Mouse (Mus musculus) limb, embryonic 14.5 days (tissue): Measurements from ENCODE around the gene Cirbp. TPM values are rescaled to one million over a fixed set of nuclear protein-coding genes. Genes with fewer than 3 reads are reported as not detected.

ENCODE experiments used
- ATAC-seq: fragments of 200-750 bp; cut with Nextera tagmentation; 2 replicates; pipeline ENCODE4 v1.8.0; 2017; ENCODE audit warnings: low read depth, moderate number of reproducible peaks, moderate TSS enrichment; ENCODE audit not compliant: low FRiP score
- DNase-seq: peaks from one replicate; pipeline ENCODE4 v3.0.0-alpha.2; 2015; ENCODE audit warnings: low spot score
- H3K27ac ChIP-seq: fragments of 300-500 bp; sonication (generic); replicated peaks from 2 replicates; pipeline ENCODE4 v1.5.1; 2014; ENCODE audit warnings: low read depth, mild to moderate bottlenecking, low read length, moderate library complexity, mixed read lengths
- H3K27me3 ChIP-seq: fragments of 300-500 bp; sonication (generic); 2 replicates; pipeline ENCODE4 v1.6.1; 2014; ENCODE audit warnings: low read length, mixed read lengths; ENCODE audit not compliant: control insufficient read depth, insufficient read depth
- H3K36me3 ChIP-seq: fragments of 300-500 bp; sonication (generic); 2 replicates; pipeline ENCODE4 v1.6.1; 2014; ENCODE audit warnings: mild to moderate bottlenecking, low read length, moderate library complexity, mixed read lengths; ENCODE audit not compliant: control insufficient read depth, insufficient read depth
- H3K4me1 ChIP-seq: fragments of 300-500 bp; sonication (generic); 2 replicates; pipeline ENCODE4 v1.6.1; 2014; ENCODE audit warnings: antibody characterized with exemption, low read length, mixed read lengths; ENCODE audit not compliant: control insufficient read depth, insufficient read depth
- H3K4me2 ChIP-seq: fragments of 300-500 bp; sonication (generic); replicated peaks from 2 replicates; pipeline ENCODE4 v1.6.1; 2014; ENCODE audit warnings: low read depth, mild to moderate bottlenecking, low read length, moderate library complexity; ENCODE audit not compliant: severe bottlenecking
- H3K4me3 ChIP-seq: fragments of 300-500 bp; sonication (generic); replicated peaks from 2 replicates; pipeline ENCODE4 v1.5.1; 2014; ENCODE audit warnings: low read length
- H3K9ac ChIP-seq: fragments of 300-500 bp; sonication (generic); 2 replicates; pipeline ENCODE4 v1.6.1; 2014; ENCODE audit warnings: mild to moderate bottlenecking, low read depth, low read length, moderate library complexity; ENCODE audit not compliant: severe bottlenecking
- H3K9me3 ChIP-seq: fragments of 300-500 bp; sonication (generic); 2 replicates; pipeline ENCODE4 v1.6.1; 2016; ENCODE audit warnings: low read length; ENCODE audit not compliant: control insufficient read depth
- POLR2A ChIP-seq: fragments of 200-500 bp; IDR thresholded peaks from 2 replicates; pipeline ENCODE4 v1.8.0; 2012; ENCODE audit warnings: inconsistent platforms, mild to moderate bottlenecking, moderate library complexity, borderline replicate concordance; ENCODE audit not compliant: insufficient read depth, insufficient read length; ENCODE audit errors: extremely low read depth
- WGBS: fragments of 180-500 bp; shearing (Covaris S2); extraction: QIAGEN DNeasy Blood & Tissue Kit; methylation state at CpG from one replicate; pipeline ENCODE4 v1.1.7; 2014; 5-methylcytosine and 5-hydroxymethylcytosine counted together
- polyA plus RNA-seq, 2 experiments: library from polyadenylated mRNA; depleted of rRNA in 1 of 2; stranded (reverse) in 1 of 2; unstranded in 1 of 2; fragments of >200 nt; fragmentation: Nextera tagmentation in 1 of 2; extraction: Ambion mirVana in 1 of 2; gene quantifications; 2 replicates each; pipeline versions ENCODE4 v1.2.1 to v1.2.3; 2012 to 2014

Gene Cirbp
- polyA plus RNA-seq (2012; rRNA removed): 286 and 289 TPM in 2 replicates
- polyA plus RNA-seq (2014; fragmentation: Nextera tagmentation; extraction: Ambion mirVana): 101 and 106 TPM in 2 replicates

DNA sequence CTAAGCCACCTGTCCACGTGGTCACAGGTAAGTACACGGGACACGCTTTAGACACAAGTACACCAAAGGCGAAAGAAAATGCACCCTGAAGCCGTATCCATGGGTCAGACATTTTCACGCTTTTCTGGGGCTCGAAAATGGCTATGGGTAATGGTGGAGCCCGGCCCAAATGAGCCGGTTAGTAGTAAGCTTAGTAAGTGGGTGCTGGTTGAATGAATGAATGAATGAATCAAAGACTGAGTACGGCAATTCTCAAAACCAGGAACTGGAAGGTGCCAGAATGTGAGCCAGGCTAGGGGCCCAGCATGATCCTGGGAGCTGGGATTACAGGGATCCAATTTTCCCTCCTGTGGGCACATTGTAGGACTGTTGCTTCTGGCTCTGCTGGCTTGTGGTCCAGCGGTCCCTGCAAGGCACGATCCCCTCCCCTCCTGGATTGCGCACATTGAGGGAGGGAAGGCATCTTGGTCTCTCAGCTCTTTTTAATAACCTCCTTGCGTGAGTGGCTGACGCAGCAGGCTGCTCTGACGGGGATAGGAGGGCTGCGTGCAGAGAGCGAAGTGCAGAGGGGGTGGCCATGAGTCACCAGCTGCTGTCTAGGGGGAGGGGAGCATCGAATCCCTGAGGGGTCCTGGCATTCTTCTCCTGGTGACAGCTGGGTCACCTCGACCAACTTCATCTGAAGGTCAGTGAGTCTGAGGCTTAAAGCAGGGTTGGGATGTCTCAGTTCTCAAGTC lies at the start of gene Cirbp:
TSS of gene Cirbp (plus strand) at position 594 of the 737 bp plus-strand sequence.
- Histone ChIP-seq H3K9me3 (no peaks in the 10 kb centered on the region), H3K9ac (peak within 1 kb of the TSS; percentile 41), H3K4me1 (peaks cover 55% of the 10 kb centered on the region), H3K27me3 (no peaks in the 10 kb centered on the region), H3K4me2 (peak within 1 kb of the TSS; percentile 94), H3K4me3 (peak within 1 kb of the TSS; percentile 95), H3K36me3 (peaks cover 11% of the 10 kb centered on the region), H3K27ac (0 out of 2 replicates have a peak within 1 kb of the TSS, but pooled peaks have one; percentile 52)
- WGBS: 13% methylated on average over 17 of the region's 20 CpGs
- TF ChIP-seq POLR2A: no peak
- peak; percentile 55 for DNase-seq
- no peak for ATAC-seq

DNA sequence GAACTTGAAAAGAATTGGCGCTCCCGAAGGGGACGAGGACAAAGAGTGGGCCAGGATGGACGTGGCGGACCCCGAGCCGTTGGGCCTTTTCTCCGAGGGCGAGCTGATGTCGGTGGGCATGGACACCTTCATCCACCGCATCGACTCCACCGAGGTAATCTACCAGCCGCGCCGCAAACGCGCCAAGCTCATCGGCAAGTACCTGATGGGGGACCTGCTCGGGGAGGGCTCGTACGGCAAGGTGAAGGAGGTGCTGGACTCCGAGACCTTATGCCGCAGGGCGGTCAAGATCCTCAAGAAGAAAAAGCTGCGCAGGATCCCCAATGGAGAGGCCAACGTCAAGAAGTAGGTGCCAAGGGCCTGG lies 49.2 kb upstream of the Cirbp start:
- under 1% methylated on average over 26 of the region's 27 CpGs for WGBS
- no peaks in the 10 kb centered on the region for H3K9me3 ChIP-seq
- H3K36me3 ChIP-seq: peaks cover 30% of the 10 kb centered on the region
- peak overlapping the region; percentile 78 for H3K9ac ChIP-seq
- peak overlapping the region; percentile 90 for H3K4me3 ChIP-seq
- peak overlapping the region; percentile 95 for H3K4me2 ChIP-seq
- H3K4me1 ChIP-seq: peaks cover 22% of the 10 kb centered on the region
- TF ChIP-seq POLR2A: no peak
- H3K27ac ChIP-seq: peak overlapping the region; percentile 55
- ATAC-seq (no peak), DNase-seq (no peak)
- H3K27me3 ChIP-seq: no peaks in the 10 kb centered on the region

DNA sequence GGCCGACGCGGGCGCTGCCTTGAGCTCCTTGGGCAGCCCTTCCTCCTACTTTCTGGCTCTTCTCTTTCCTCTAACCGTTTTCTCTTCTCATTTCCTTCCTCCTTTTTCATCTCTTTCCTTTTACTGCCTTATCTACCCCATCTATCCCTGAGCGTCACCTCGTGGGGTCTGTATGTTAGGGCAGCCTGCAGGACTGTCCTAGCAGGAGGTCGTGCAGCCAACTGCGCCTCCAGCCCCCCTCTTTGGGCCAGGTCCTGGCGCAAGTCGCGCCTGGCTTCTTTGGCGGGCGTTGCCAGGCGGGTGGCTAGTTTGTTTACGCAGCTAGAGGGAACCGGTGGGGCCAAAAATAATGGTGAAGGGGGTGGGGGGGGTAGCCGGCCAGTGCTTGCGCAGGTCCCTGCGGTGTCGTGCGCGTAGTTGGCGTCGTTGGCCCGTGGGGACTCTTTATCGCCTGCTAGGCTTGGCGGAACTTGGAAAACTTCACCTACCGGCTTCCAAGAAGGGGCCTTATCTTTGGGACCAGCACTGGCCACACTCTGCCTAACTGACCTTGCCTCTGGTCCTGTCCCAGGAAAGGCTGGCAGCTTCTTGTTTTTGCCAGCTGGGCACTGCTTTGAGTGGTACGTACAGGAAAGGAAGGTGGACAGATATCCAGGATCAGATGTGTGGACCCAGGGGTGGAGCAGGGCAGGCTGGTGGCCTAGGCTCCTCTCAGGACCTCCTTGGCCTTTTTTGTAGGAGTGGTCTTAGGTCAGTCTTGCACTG lies 48.7 kb upstream of the Cirbp start:
- no peak for TF ChIP-seq POLR2A
- DNase-seq (no peak), ATAC-seq (no peak)
- H3K4me1 ChIP-seq: peaks cover 22% of the 10 kb centered on the region
- H3K27me3 ChIP-seq: no peaks in the 10 kb centered on the region
- H3K9me3 ChIP-seq: no peaks in the 10 kb centered on the region
- H3K27ac ChIP-seq: 0 out of 2 replicates have a peak overlapping the region, but pooled peaks have one; percentile 55
- H3K4me2 ChIP-seq: peak overlapping the region; percentile 95
- WGBS: 4% methylated on average over 30 of the region's 30 CpGs
- peaks cover 36% of the 10 kb centered on the region for H3K36me3 ChIP-seq
- H3K4me3 ChIP-seq: peak overlapping the region; percentile 90
- H3K9ac ChIP-seq: peak overlapping the region; percentile 78

DNA sequence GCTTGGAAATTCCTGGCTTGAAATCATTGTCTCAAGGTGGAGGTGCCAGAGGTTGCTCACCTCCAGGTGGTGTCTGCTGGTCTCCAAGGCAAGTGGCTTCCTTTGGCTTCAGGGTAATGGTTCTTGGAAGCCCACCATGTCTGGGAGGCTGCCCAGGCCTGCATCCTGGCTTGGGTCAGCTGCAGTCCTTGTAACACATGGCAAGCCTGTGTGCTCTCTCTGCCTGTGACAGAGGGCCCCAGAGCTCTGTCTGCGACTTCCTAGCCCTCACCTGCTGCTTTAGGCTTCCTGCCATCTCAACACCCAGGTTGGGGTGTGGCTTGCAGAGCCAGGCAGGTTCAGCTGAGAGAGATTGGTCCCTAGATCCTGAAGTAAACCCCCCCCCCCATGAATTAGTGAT lies 48.0 kb upstream of the Cirbp start:
- no peak overlapping the region for H3K27ac ChIP-seq
- 40% methylated on average over 1 of the region's 1 CpGs for WGBS
- H3K9me3 ChIP-seq: no peaks in the 10 kb centered on the region
- H3K9ac ChIP-seq: peak overlapping the region; percentile 78
- DNase-seq (no peak), ATAC-seq (no peak)
- no peaks in the 10 kb centered on the region for H3K27me3 ChIP-seq
- peaks cover 22% of the 10 kb centered on the region for H3K4me1 ChIP-seq
- peak overlapping the region; percentile 90 for H3K4me3 ChIP-seq
- peaks cover 38% of the 10 kb centered on the region for H3K36me3 ChIP-seq
- TF ChIP-seq POLR2A: no peak
- peak overlapping the region; percentile 95 for H3K4me2 ChIP-seq

DNA sequence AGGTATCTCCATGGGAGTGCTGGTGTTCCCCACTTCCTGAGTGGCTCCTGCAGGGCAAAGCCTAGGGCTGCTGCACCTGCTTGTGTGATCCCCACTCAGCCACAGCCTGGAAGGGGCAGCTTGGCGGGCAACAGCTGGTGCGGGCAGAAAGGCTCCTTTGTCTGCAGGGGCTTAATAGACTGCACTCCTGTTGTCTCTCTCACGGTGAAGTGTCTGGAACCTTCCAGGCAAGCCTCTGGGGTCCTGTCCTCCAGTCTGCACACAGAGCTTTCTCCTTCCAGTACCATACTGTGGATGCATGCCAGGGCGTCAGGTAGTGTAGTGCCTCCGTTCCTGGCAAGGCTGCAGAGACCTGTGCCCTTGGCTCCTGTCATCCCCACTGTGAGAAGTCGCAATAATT lies 47.2 kb upstream of the Cirbp start:
- no peak for TF ChIP-seq POLR2A
- H3K9me3 ChIP-seq: no peaks in the 10 kb centered on the region
- peak overlapping the region; percentile 78; the same call in 1 of the 2 replicates for H3K9ac ChIP-seq
- ATAC-seq (no peak), DNase-seq (no peak)
- peaks cover 22% of the 10 kb centered on the region for H3K4me1 ChIP-seq
- H3K4me2 ChIP-seq: peak overlapping the region; percentile 95
- H3K36me3 ChIP-seq: peaks cover 38% of the 10 kb centered on the region
- peak overlapping the region; percentile 90 for H3K4me3 ChIP-seq
- no peaks in the 10 kb centered on the region for H3K27me3 ChIP-seq
- WGBS: 79% methylated on average over 6 of the region's 6 CpGs
- H3K27ac ChIP-seq: no peak overlapping the region
